Mouse (Mus musculus): ENCODE data around the gene Aff3. TPM values are rescaled to one million over a fixed set of nuclear protein-coding genes. Genes with fewer than 3 reads are reported as not detected.

Gene Aff3
- total and polyA plus RNA-seq, 2 experiments from 2014 or later: 23.1 to 55.6 TPM

GRCm38 (mm10) chr1:38248027-38248426 lies 416.7 kb downstream of the Aff3 start:
- ATAC-seq (no peak), DNase-seq (ENCODE audit: low spot score) (no peak)
- H3K4me3 ChIP-seq (ENCODE audit: low read length): no peak overlapping the region
- H3K27ac ChIP-seq: peak overlapping the region; percentile 32; the same call in 1 of the 2 replicates
- no peak overlapping the region for H3K4me2 ChIP-seq (ENCODE audit: low read depth, low read length)
- H3K36me3 ChIP-seq (ENCODE audit: insufficient read depth, low read length): no peaks in the 10 kb centered on the region
- H3K9ac ChIP-seq (replicated peaks; ENCODE audit: low read length): no peak overlapping the region
- no peaks in the 10 kb centered on the region for H3K9me3 ChIP-seq (ENCODE audit: low read length)
- 37% methylated on average over 9 of the region's 9 CpGs for WGBS
- H3K4me1 ChIP-seq (ENCODE audit: insufficient read depth, low read length): no peaks in the 10 kb centered on the region
- no peak for TF ChIP-seq CTCF (IDR thresholded peaks at IDR 0.05; ENCODE audit: low read depth)
- H3K27me3 ChIP-seq (ENCODE audit: insufficient read depth, low read length): no peaks in the 10 kb centered on the region

DNA sequence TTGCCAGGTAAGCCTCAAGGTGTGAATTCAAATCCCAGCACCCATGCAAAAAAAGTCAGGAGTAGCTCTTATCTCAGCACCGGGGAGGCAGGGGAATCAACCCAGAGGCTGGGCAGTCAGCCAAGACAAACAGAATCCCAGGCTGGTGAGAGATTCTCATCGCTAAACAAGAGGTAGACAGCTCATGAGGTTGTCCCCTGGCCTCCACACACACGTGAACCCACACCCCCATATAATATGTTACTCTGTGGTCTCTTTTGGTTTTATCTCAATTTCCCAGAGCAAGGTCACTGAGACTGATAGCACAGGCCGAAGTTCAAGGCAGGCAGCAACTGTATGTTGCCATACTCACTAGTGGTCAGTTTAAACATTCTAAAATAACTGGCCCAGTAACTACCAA lies 422.2 kb downstream of the Aff3 start:
- DNase-seq (ENCODE audit: low spot score) (no peak), ATAC-seq (no peak)
- Histone ChIP-seq H3K9me3 (ENCODE audit: low read length) (no peaks in the 10 kb centered on the region), H3K4me1 (ENCODE audit: insufficient read depth, low read length) (no peaks in the 10 kb centered on the region), H3K27ac (no peak overlapping the region), H3K4me2 (ENCODE audit: low read depth, low read length) (no peak overlapping the region), H3K9ac (replicated peaks; ENCODE audit: low read length) (no peak overlapping the region), H3K27me3 (ENCODE audit: insufficient read depth, low read length) (no peaks in the 10 kb centered on the region), H3K36me3 (ENCODE audit: insufficient read depth, low read length) (no peaks in the 10 kb centered on the region), H3K4me3 (ENCODE audit: low read length) (no peak overlapping the region)
- TF ChIP-seq CTCF (IDR thresholded peaks at IDR 0.05; ENCODE audit: low read depth): no peak
- 58% methylated on average over 4 of the region's 4 CpGs for WGBS

DNA sequence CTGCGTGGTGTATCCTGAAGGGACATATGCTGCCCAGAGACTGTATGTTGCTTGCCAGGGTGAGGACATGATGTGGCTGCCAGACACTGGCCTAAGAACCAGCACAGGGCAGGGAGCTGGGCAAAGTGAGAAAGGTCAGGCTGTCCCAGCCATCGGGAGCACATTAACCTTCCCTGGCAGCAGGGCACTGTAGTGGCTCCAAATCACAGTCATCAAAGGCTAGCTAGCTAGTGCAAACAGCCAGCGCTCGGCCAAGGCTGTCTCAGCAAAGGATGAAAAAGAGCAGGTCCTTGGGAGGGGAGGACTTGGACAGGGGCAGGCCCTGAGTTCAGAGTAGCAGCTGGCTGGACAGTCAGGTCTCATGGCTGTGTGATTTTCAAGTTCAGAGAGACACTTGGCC lies 423.0 kb downstream of the Aff3 start:
- H3K4me3 ChIP-seq (ENCODE audit: low read length): no peak overlapping the region
- DNase-seq (ENCODE audit: low spot score) (no peak), ATAC-seq (no peak)
- H3K4me2 ChIP-seq (ENCODE audit: low read depth, low read length): no peak overlapping the region
- H3K27ac ChIP-seq: no peak overlapping the region
- H3K27me3 ChIP-seq (ENCODE audit: insufficient read depth, low read length): no peaks in the 10 kb centered on the region
- H3K9ac ChIP-seq (replicated peaks; ENCODE audit: low read length): no peak overlapping the region
- H3K4me1 ChIP-seq (ENCODE audit: insufficient read depth, low read length): no peaks in the 10 kb centered on the region
- no peak for TF ChIP-seq CTCF (IDR thresholded peaks at IDR 0.05; ENCODE audit: low read depth)
- H3K9me3 ChIP-seq (ENCODE audit: low read length): no peaks in the 10 kb centered on the region
- 78% methylated on average over 4 of the region's 4 CpGs for WGBS
- no peaks in the 10 kb centered on the region for H3K36me3 ChIP-seq (ENCODE audit: insufficient read depth, low read length)

DNA sequence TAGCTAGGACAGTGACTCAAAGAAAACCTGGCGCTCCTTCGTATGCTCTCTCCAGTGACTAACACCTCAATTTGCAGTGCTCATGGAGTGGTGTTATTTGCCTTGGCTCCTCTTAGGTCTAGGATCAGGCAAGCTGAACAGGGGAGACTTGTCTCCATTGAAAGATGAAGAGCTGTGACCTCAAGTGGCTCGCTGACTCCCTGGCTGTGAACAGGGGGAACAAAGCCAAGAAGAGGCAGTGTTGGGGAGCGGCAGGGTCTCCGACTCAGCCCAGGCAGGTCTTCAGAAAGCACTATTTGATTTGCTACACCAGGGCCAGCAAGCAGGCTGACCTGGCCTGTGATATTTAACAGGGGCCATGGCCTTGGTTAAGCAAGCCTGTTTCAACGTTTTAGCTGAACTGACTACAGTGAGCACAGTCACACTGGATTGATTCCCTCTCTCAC lies 423.5 kb downstream of the Aff3 start:
- Histone ChIP-seq H3K4me3 (ENCODE audit: low read length) (no peak overlapping the region), H3K27me3 (ENCODE audit: insufficient read depth, low read length) (no peaks in the 10 kb centered on the region), H3K27ac (no peak overlapping the region), H3K4me2 (ENCODE audit: low read depth, low read length) (no peak overlapping the region), H3K9me3 (ENCODE audit: low read length) (no peaks in the 10 kb centered on the region), H3K4me1 (ENCODE audit: insufficient read depth, low read length) (no peaks in the 10 kb centered on the region), H3K9ac (replicated peaks; ENCODE audit: low read length) (no peak overlapping the region), H3K36me3 (ENCODE audit: insufficient read depth, low read length) (no peaks in the 10 kb centered on the region)
- 68% methylated on average over 6 of the region's 6 CpGs for WGBS
- DNase-seq (ENCODE audit: low spot score) (no peak), ATAC-seq (no peak)
- TF ChIP-seq CTCF (IDR thresholded peaks at IDR 0.05; ENCODE audit: low read depth): no peak

- H3K27ac ChIP-seq: no peak overlapping the region
- DNase-seq (ENCODE audit: low spot score) (no peak), ATAC-seq (no peak)
- H3K9ac ChIP-seq (replicated peaks; ENCODE audit: low read length): no peak overlapping the region
- H3K36me3 ChIP-seq (ENCODE audit: insufficient read depth, low read length): no peaks in the 10 kb centered on the region
- H3K9me3 ChIP-seq (ENCODE audit: low read length): no peaks in the 10 kb centered on the region
- no peak overlapping the region for H3K4me3 ChIP-seq (ENCODE audit: low read length)
- WGBS: 85% methylated on average over 9 of the region's 9 CpGs
- TF ChIP-seq CTCF (IDR thresholded peaks at IDR 0.05; ENCODE audit: low read depth): no peak
- no peak overlapping the region for H3K4me2 ChIP-seq (ENCODE audit: low read depth, low read length)
- no peaks in the 10 kb centered on the region for H3K27me3 ChIP-seq (ENCODE audit: insufficient read depth, low read length)
- no peaks in the 10 kb centered on the region for H3K4me1 ChIP-seq (ENCODE audit: insufficient read depth, low read length)
These were observed 424.1 kb downstream of the Aff3 start for GRCm38 (mm10) chr1:38240438-38241220.

- 89% methylated on average over 16 of the region's 16 CpGs for whole genome bisulfite sequencing
- no peak overlapping the region for H3K9ac ChIP-seq (replicated peaks; ENCODE audit: low read length)
- no peak for ATAC-seq
- no peaks in the 10 kb centered on the region for H3K9me3 ChIP-seq (ENCODE audit: low read length)
- no peak overlapping the region for H3K27ac ChIP-seq
- no peak for DNase-seq (ENCODE audit: low spot score)
- no peaks in the 10 kb centered on the region for H3K27me3 ChIP-seq (ENCODE audit: insufficient read depth, low read length)
- H3K4me3 ChIP-seq (ENCODE audit: low read length): no peak overlapping the region
- no peaks in the 10 kb centered on the region for H3K36me3 ChIP-seq (ENCODE audit: insufficient read depth, low read length)
- H3K4me1 ChIP-seq (ENCODE audit: insufficient read depth, low read length): no peaks in the 10 kb centered on the region
- no peak overlapping the region for H3K4me2 ChIP-seq (ENCODE audit: low read depth, low read length)
- TF ChIP-seq CTCF (IDR thresholded peaks at IDR 0.05; ENCODE audit: low read depth): no peak
These were observed 425.2 kb downstream of the Aff3 start for GRCm38 (mm10) chr1:38239516-38239915.

- Histone ChIP-seq H3K27ac (no peak overlapping the region), H3K4me3 (ENCODE audit: low read length) (no peak overlapping the region), H3K36me3 (ENCODE audit: insufficient read depth, low read length) (no peaks in the 10 kb centered on the region), H3K9me3 (ENCODE audit: low read length) (no peaks in the 10 kb centered on the region), H3K27me3 (ENCODE audit: insufficient read depth, low read length) (no peaks in the 10 kb centered on the region), H3K4me2 (ENCODE audit: low read depth, low read length) (no peak overlapping the region), H3K4me1 (ENCODE audit: insufficient read depth, low read length) (no peaks in the 10 kb centered on the region), H3K9ac (replicated peaks; ENCODE audit: low read length) (no peak overlapping the region)
- 90% methylated on average over 9 of the region's 9 CpGs for WGBS
- TF ChIP-seq CTCF (IDR thresholded peaks at IDR 0.05; ENCODE audit: low read depth): no peak
- ATAC-seq (no peak), DNase-seq (ENCODE audit: low spot score) (no peak)
These were observed 426.9 kb downstream of the Aff3 start for GRCm38 (mm10) chr1:38237831-38238230.

Data from hindbrain, postnatal 0 days (tissue).